In the genomic region with DNA sequence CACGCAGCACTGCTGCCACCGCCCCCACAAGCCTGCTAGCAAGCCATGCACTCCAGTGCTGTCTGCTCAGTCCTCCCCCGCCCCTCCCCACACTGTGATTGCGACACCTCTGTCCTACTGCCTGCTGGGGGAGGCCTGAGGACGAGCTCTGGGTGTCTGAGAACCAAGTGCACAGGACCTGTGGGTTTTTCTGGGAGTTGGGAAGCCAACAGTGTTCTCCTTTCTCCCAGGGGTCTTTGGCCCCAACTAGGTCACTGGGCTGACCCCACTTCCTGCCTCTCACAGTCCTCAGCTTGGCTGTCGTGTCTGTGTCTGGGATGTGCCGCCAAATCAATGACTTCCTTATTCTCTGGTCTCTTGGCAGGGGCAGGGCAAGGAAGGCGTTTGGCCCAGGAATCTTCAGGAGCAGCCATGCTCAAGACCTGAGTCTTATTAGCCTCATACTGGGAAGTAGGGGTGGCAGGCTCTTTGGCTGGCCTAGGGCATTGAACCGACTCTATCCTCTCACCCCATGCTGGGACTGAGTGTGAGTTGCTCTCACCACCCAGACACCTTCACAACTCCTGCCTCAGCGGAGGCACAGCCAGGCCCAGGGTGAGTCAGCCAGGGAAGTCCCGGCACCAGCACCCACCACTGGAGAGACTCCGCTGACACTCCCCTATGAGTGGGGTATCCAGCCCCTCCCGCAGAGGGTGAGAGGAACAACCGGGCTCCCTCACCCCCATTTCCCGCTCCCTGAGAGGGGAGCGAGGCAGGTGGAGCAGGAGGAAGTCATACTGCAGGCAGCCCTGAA, we compare ENCODE assay signal across 10 mouse cellular contexts. TPM values are rescaled to one million over a fixed set of nuclear protein-coding genes. Genes with fewer than 3 reads are reported as not detected.
DNase-seq lines count a peak whose midpoint lies in the region; ATAC-seq and TF ChIP-seq lines count a peak whose summit lies in the region.
"Had no signal": no experiment of that assay in that cellular context is flagged by ENCODE, and none has a peak within 500 bp of the region (broad histone marks: within the 10 kb centered on the region; RNA-seq: fewer than 3 reads in every experiment).

No protein-coding gene starts in this region.

- H3K9me3 ChIP-seq in kidney, embryonic 16.5 days (ENCODE audit: low read length), result no peaks in the 10 kb centered on the region
- no peaks in the 10 kb centered on the region for H3K9me3 ChIP-seq in liver, embryonic 14.5 days (ENCODE audit: control insufficient read depth, low read length)
- H3K9me3 ChIP-seq in forebrain, embryonic 15.5 days, result no peaks in the 10 kb centered on the region
- no peaks in the 10 kb centered on the region for H3K9me3 ChIP-seq in hindbrain, embryonic 14.5 days (ENCODE audit: control insufficient read depth, low read length)
- H3K9me3 ChIP-seq: hindbrain, embryonic 15.5 days; neural tube, embryonic 13.5 days had no signal

- H3K9ac ChIP-seq in kidney, embryonic 16.5 days (replicated peaks; ENCODE audit: low read length), result peak overlapping the region; percentile 33; the same call in 1 of the 2 replicates
- H3K9ac ChIP-seq in liver, embryonic 14.5 days (replicated peaks), result no peak overlapping the region
- no peak overlapping the region for H3K9ac ChIP-seq in forebrain, embryonic 15.5 days (replicated peaks)
- no peak overlapping the region for H3K9ac ChIP-seq in hindbrain, embryonic 14.5 days
- H3K9ac ChIP-seq: hindbrain, embryonic 15.5 days; neural tube, embryonic 13.5 days had no signal

- WGBS in kidney, embryonic 16.5 days, result 50% methylated on average over 16 of the region's 16 CpGs
- WGBS in liver, embryonic 14.5 days (ENCODE audit: insufficient replicate concordance), result 44% methylated on average over 16 of the region's 16 CpGs
- WGBS in forebrain, embryonic 15.5 days, result 78% methylated on average over 16 of the region's 16 CpGs
- 78% methylated on average over 16 of the region's 16 CpGs for WGBS in hindbrain, embryonic 14.5 days

- H3K4me1 ChIP-seq in kidney, embryonic 16.5 days (ENCODE audit: insufficient read depth, low read length), result peaks cover 59% of the 10 kb centered on the region
- H3K4me1 ChIP-seq in liver, embryonic 14.5 days (replicated peaks; ENCODE audit: control insufficient read depth in 2 of 2, insufficient read depth in 2 of 2, low read length in 1 of 2), result peaks cover 0 to 18% of the 10 kb centered on the region in 2 experiments; a peak in 2 of 4 replicates
- H3K4me1 ChIP-seq in forebrain, embryonic 15.5 days, result peaks cover 18% of the 10 kb centered on the region
- H3K4me1 ChIP-seq in hindbrain, embryonic 14.5 days (replicated peaks; ENCODE audit: control insufficient read depth, insufficient read depth, low read length), result peaks cover 12% of the 10 kb centered on the region

- DNase-seq in kidney, adult 18-20 months, result no peak
- DNase-seq in NIH3T3 (ENCODE audit: low read depth), result peak; percentile 83
- DNase-seq in liver, embryonic 14.5 days (ENCODE audit: low read depth in 3 of 3, low spot score in 3 of 3), result peak in 2 of 3 experiments; percentile 13 to 25
- no peak for DNase-seq in cerebellum, adult 11-12 months
- no peak for DNase-seq in hindbrain, embryonic 14.5 days (ENCODE audit: low spot score)

- H3K27ac ChIP-seq in kidney, embryonic 16.5 days (ENCODE audit: low read length), result 0 out of 2 replicates have a peak overlapping the region, but pooled peaks have one; percentile 22
- no peak overlapping the region for H3K27ac ChIP-seq in liver, embryonic 14.5 days
- H3K27ac ChIP-seq in forebrain, embryonic 15.5 days (replicated peaks), result no peak overlapping the region
- H3K27ac ChIP-seq in hindbrain, embryonic 14.5 days, result no peak overlapping the region
- H3K27ac ChIP-seq: hindbrain, embryonic 15.5 days had no signal

- no peak overlapping the region for H3K4me3 ChIP-seq in kidney, embryonic 16.5 days (ENCODE audit: low read length)
- no peak overlapping the region for H3K4me3 ChIP-seq in liver, embryonic 14.5 days (ENCODE audit: insufficient read depth in 1 of 2, low read depth in 2 of 2, low read length in 2 of 2)
- no peak overlapping the region for H3K4me3 ChIP-seq in forebrain, embryonic 15.5 days
- H3K4me3 ChIP-seq in hindbrain, embryonic 14.5 days (replicated peaks; ENCODE audit: low read length), result no peak overlapping the region
- H3K4me3 ChIP-seq: hindbrain, embryonic 15.5 days; neural tube, embryonic 13.5 days had no signal

- peak; percentile 33; the same call in 1 of the 2 replicates for ATAC-seq in kidney, embryonic 16.5 days (ENCODE audit: low FRiP score, low TSS enrichment)
- ATAC-seq in granulocyte monocyte progenitor cell, adult 5-6 weeks (replicated peaks; ENCODE audit: poor library complexity, severe bottlenecking), result peak; percentile 82
- peak; percentile 55; the same call in 1 of the 2 replicates for ATAC-seq in liver, embryonic 14.5 days (ENCODE audit: insufficient read depth)
- ATAC-seq in forebrain, embryonic 15.5 days (replicated peaks), result no peak; the same call in 1 of the 2 replicates
- ATAC-seq in hindbrain, embryonic 14.5 days (ENCODE audit: low FRiP score), result no peak

- H3K36me3 ChIP-seq in kidney, embryonic 16.5 days (ENCODE audit: insufficient read depth, low read length), result no peaks in the 10 kb centered on the region
- H3K36me3 ChIP-seq in liver, embryonic 14.5 days (replicated peaks; ENCODE audit: control insufficient read depth, insufficient read depth, low read depth), result no peaks in the 10 kb centered on the region
- no peaks in the 10 kb centered on the region for H3K36me3 ChIP-seq in forebrain, embryonic 15.5 days
- H3K36me3 ChIP-seq in hindbrain, embryonic 14.5 days (replicated peaks; ENCODE audit: control insufficient read depth, insufficient read depth), result no peaks in the 10 kb centered on the region
- H3K36me3 ChIP-seq: hindbrain, embryonic 15.5 days; neural tube, embryonic 13.5 days had no signal

- TF ChIP-seq CTCF in liver, embryonic 14.5 days (IDR thresholded peaks at IDR 0.05; ENCODE audit: low read depth), result 0 out of 2 replicates have a peak, but pooled peaks have one; percentile 4

- H3K27me3 ChIP-seq in kidney, embryonic 16.5 days (ENCODE audit: insufficient read depth, low read length), result no peaks in the 10 kb centered on the region
- H3K27me3 ChIP-seq in liver, embryonic 14.5 days (ENCODE audit: control insufficient read depth, insufficient read depth, low read length), result no peaks in the 10 kb centered on the region; the same call in 1 of the 2 replicates
- no peaks in the 10 kb centered on the region for H3K27me3 ChIP-seq in forebrain, embryonic 15.5 days
- H3K27me3 ChIP-seq in hindbrain, embryonic 14.5 days (ENCODE audit: control insufficient read depth, insufficient read depth, low read length), result peaks cover 12% of the 10 kb centered on the region

- H3K4me2 ChIP-seq in kidney, embryonic 16.5 days (replicated peaks; ENCODE audit: low read depth, low read length), result no peak overlapping the region
- no peak overlapping the region for H3K4me2 ChIP-seq in liver, embryonic 14.5 days (ENCODE audit: low read depth)
- no peak overlapping the region for H3K4me2 ChIP-seq in forebrain, embryonic 15.5 days (replicated peaks)
- H3K4me2 ChIP-seq in hindbrain, embryonic 14.5 days (replicated peaks), result no peak overlapping the region
- H3K4me2 ChIP-seq: hindbrain, embryonic 15.5 days; neural tube, embryonic 13.5 days had no signal

- TF ChIP-seq EP300 in liver, embryonic 14.5 days (IDR thresholded peaks at IDR 0.05; ENCODE audit: low read depth), result no peak

RNA-seq across cellular contexts. Expression of a gene that starts 14.3 kb away (rescaled TPM):
- polyA plus RNA-seq in kidney, embryonic 16.5 days (2015; fragmentation: Nextera tagmentation; extraction: Ambion mirVana), result 3.2 and 4.2 TPM in 2 replicates
- total RNA-seq in granulocyte monocyte progenitor cell, adult 5-6 weeks (2014; fragmentation: Nextera tagmentation), result 0.26 TPM in 1 of 2 replicates, not detected in the other
- total RNA-seq in granulocyte monocyte progenitor cell, adult 5-6 weeks (2017), result not detected in 2 replicates
- 0.30 and 0.32 TPM in 2 replicates for polyA plus RNA-seq in liver, embryonic 14.5 days (2012; rRNA removed)
- polyA plus RNA-seq in liver, embryonic 14.5 days (2014; fragmentation: Nextera tagmentation; extraction: Ambion mirVana), result 0.09 and 0.19 TPM in 2 replicates
- 6.7 and 6.8 TPM in 2 replicates for polyA plus RNA-seq in forebrain, embryonic 15.5 days (2015; fragmentation: Nextera tagmentation; extraction: Ambion mirVana)
- polyA plus RNA-seq in hindbrain, embryonic 14.5 days (2014; fragmentation: Nextera tagmentation; extraction: Ambion mirVana), result 9.9 and 10.2 TPM in 2 replicates

RNA-seq across cellular contexts. Expression of a gene that starts 49.8 kb away (rescaled TPM):
- 3.9 and 4.2 TPM in 2 replicates for polyA plus RNA-seq in kidney, embryonic 16.5 days (2015; fragmentation: Nextera tagmentation; extraction: Ambion mirVana)
- total RNA-seq in granulocyte monocyte progenitor cell, adult 5-6 weeks (2014; fragmentation: Nextera tagmentation), result not detected in 2 replicates
- not detected in 2 replicates for total RNA-seq in granulocyte monocyte progenitor cell, adult 5-6 weeks (2017)
- polyA plus RNA-seq in liver, embryonic 14.5 days (2012; rRNA removed), result 6.4 and 9.1 TPM in 2 replicates
- 3.5 and 3.7 TPM in 2 replicates for polyA plus RNA-seq in liver, embryonic 14.5 days (2014; fragmentation: Nextera tagmentation; extraction: Ambion mirVana)
- 0.18 and 0.26 TPM in 2 replicates for polyA plus RNA-seq in forebrain, embryonic 15.5 days (2015; fragmentation: Nextera tagmentation; extraction: Ambion mirVana)
- 1.1 and 1.3 TPM in 2 replicates for polyA plus RNA-seq in hindbrain, embryonic 14.5 days (2014; fragmentation: Nextera tagmentation; extraction: Ambion mirVana)

Comparison
In these comparisons a context has a peak if more than half of its experiments do, and no peak if none do; other contexts are left out.
1. ATAC-seq: peak in kidney, embryonic 16.5 days (single experiment), granulocyte monocyte progenitor cell, adult 5-6 weeks (single experiment) and liver, embryonic 14.5 days (single experiment); none in forebrain, embryonic 15.5 days (single experiment) and hindbrain, embryonic 14.5 days (single experiment).
2. DNase-seq: peak in NIH3T3 (single experiment) and liver, embryonic 14.5 days (2 of 3); none in kidney, adult 18-20 months (single experiment), cerebellum, adult 11-12 months (single experiment) and hindbrain, embryonic 14.5 days (single experiment).